Mouse (Mus musculus) embryonic facial prominence, embryonic 12.5 days (tissue): Measurements from ENCODE around the gene Styx. TPM values are rescaled to one million over a fixed set of nuclear protein-coding genes. Genes with fewer than 3 reads are reported as not detected.

Experiments
- ATAC-seq: fragments of 200-750 bp; cut with Nextera tagmentation; 2 replicates; pipeline ENCODE4 v1.8.0; 2017; ENCODE audit not compliant: insufficient number of reproducible peaks, insufficient read depth, low FRiP score, low TSS enrichment
- H3K27ac ChIP-seq: fragments of 300-500 bp; sonication (generic); 2 replicates; pipeline ENCODE4 v1.5.1; 2016; ENCODE audit warnings: mild to moderate bottlenecking
- H3K27me3 ChIP-seq: fragments of 300-500 bp; sonication (generic); 2 replicates; pipeline ENCODE4 v1.6.1; 2016; ENCODE audit warnings: mild to moderate bottlenecking, moderate library complexity
- H3K36me3 ChIP-seq: fragments of 300-500 bp; sonication (generic); 2 replicates; pipeline ENCODE4 v1.6.1; 2016; ENCODE audit warnings: mild to moderate bottlenecking
- H3K4me1 ChIP-seq: fragments of 300-500 bp; sonication (generic); 2 replicates; pipeline ENCODE4 v1.6.1; 2016
- H3K4me2 ChIP-seq: fragments of 300-500 bp; sonication (generic); replicated peaks from 2 replicates; pipeline ENCODE4 v1.6.1; 2016; ENCODE audit warnings: mild to moderate bottlenecking, moderate library complexity
- H3K4me3 ChIP-seq: fragments of 300-500 bp; sonication (generic); 2 replicates; pipeline ENCODE4 v1.5.1; 2016; ENCODE audit warnings: mild to moderate bottlenecking
- H3K9ac ChIP-seq: fragments of 300-500 bp; sonication (generic); 2 replicates; pipeline ENCODE4 v1.6.1; 2016; ENCODE audit warnings: mild to moderate bottlenecking, moderate library complexity
- H3K9me3 ChIP-seq: fragments of 300-500 bp; sonication (generic); 2 replicates; pipeline ENCODE4 v1.6.1; 2016; ENCODE audit warnings: mild to moderate bottlenecking, moderate library complexity
- WGBS: fragments of 180-500 bp; shearing (Covaris S2); methylation state at CpG from one replicate; pipeline ENCODE4 v1.1.7; 2016; 5-methylcytosine and 5-hydroxymethylcytosine counted together
- polyA plus RNA-seq: library from polyadenylated mRNA; unstranded; fragments of >200 nt; fragmentation: Nextera tagmentation; extraction: Ambion mirVana; gene quantifications from 2 replicates; pipeline ENCODE4 v1.2.1, GENCODE M21; 2016

The Styx gene
- polyA plus RNA-seq, 1 experiment from 2014 or later = 65.7 TPM

DNA sequence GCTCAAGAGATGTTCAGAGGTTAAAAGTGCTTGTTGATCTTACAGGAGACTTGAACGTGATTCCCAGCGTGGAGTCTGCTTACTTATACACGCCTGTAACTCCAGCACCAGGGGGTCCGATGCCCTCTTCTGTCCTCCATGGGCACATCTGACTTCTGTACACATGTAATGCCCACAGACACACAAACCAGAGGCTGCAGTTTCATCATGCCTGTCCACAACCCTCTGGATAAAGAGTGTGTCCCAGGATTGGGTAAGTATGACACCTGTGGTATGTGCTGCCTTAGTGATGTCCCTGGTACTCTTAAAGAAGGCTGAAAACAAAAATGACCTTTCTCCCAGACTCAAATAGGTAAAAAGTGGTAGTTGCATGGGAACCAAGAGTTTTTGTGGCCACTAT is 68.4 kb downstream of the Styx start:
- no peak overlapping the region for H3K4me3 ChIP-seq
- no peak for ATAC-seq
- H3K9ac ChIP-seq = no peak overlapping the region
- H3K27me3 ChIP-seq = no peaks in the 10 kb centered on the region
- no peak overlapping the region for H3K4me2 ChIP-seq
- 79% methylated on average over 4 of the region's 4 CpGs for WGBS
- H3K36me3 ChIP-seq = no peaks in the 10 kb centered on the region
- H3K9me3 ChIP-seq = no peaks in the 10 kb centered on the region
- no peaks in the 10 kb centered on the region for H3K4me1 ChIP-seq
- H3K27ac ChIP-seq = no peak overlapping the region

- ATAC-seq = no peak
These were observed 71.5 kb downstream of the Styx start for GRCm38 (mm10) chr14:45422371-45422770.

GRCm38 (mm10) chr14:45423220-45423619 is 72.3 kb downstream of the Styx start:
- Histone ChIP-seq H3K4me2 (no peak overlapping the region), H3K27ac (no peak overlapping the region), H3K9me3 (peaks cover 5% of the 10 kb centered on the region; the same call in 1 of the 2 replicates), H3K4me1 (no peaks in the 10 kb centered on the region), H3K9ac (no peak overlapping the region), H3K36me3 (no peaks in the 10 kb centered on the region), H3K4me3 (no peak overlapping the region), H3K27me3 (no peaks in the 10 kb centered on the region)
- 10% methylated on average over 5 of the region's 5 CpGs for WGBS
- no peak for ATAC-seq

More at GRCm38 (mm10) chr14:45422371-45422770, 71.5 kb downstream of the Styx start:
- WGBS = 67% methylated on average over 4 of the region's 4 CpGs
- Histone ChIP-seq H3K4me2 (no peak overlapping the region), H3K36me3 (no peaks in the 10 kb centered on the region), H3K27me3 (no peaks in the 10 kb centered on the region), H3K4me3 (no peak overlapping the region), H3K9me3 (peaks cover 5% of the 10 kb centered on the region; the same call in 1 of the 2 replicates), H3K9ac (no peak overlapping the region), H3K27ac (no peak overlapping the region), H3K4me1 (no peaks in the 10 kb centered on the region)

DNA sequence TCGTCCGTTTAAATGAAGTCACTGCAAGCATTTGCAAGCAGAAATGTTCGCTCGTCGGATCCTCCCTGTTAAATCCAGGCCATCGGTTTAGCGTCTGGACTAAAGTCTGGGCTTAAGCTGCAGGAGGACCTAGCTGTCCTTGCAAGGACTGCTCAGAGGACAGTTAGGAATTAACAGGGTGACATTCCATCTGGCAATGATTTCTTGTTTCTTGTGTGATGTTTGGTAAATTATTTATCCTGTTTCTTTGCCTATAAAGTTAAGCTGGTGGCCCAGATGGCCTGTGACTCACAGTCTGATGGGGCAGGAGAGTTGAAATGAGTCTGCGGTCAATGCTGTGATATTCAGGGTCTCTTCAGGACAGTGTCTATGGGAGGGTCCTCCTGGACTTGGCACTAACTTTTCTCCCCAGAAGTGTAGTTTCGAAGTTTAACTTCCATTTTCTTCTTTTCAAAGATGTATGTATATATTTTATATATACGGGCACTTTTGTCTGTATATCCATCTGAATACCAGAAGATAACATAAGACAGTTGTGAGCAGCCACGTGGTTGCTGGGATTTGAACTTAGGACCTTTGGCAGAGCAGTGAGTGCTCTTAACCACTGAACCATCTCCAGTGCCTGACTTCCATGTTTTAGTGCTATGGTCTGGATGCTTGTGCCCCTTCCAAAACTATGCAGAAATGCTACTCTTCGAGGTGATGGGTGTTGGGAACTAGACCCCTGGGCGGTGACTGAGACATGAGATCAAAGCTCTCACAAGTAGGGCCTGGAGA is 79.4 kb downstream of the Styx start:
- H3K4me2 ChIP-seq = no peak overlapping the region
- WGBS = 90% methylated on average over 13 of the region's 13 CpGs
- no peak overlapping the region for H3K27ac ChIP-seq
- ATAC-seq = no peak
- H3K27me3 ChIP-seq = no peaks in the 10 kb centered on the region
- no peaks in the 10 kb centered on the region for H3K36me3 ChIP-seq
- H3K9ac ChIP-seq = no peak overlapping the region
- no peaks in the 10 kb centered on the region for H3K4me1 ChIP-seq
- peaks cover 15% of the 10 kb centered on the region for H3K9me3 ChIP-seq
- no peak overlapping the region for H3K4me3 ChIP-seq

- H3K4me1 ChIP-seq = no peaks in the 10 kb centered on the region
- 70% methylated on average over 4 of the region's 4 CpGs for WGBS
- H3K4me3 ChIP-seq = no peak overlapping the region
- peaks cover 10% of the 10 kb centered on the region; the same call in 1 of the 2 replicates for H3K9me3 ChIP-seq
- no peaks in the 10 kb centered on the region for H3K36me3 ChIP-seq
- no peak overlapping the region for H3K9ac ChIP-seq
- no peak overlapping the region for H3K27ac ChIP-seq
- H3K27me3 ChIP-seq = no peaks in the 10 kb centered on the region
- H3K4me2 ChIP-seq = no peak overlapping the region
- no peak for ATAC-seq
These were observed 81.1 kb downstream of the Styx start for GRCm38 (mm10) chr14:45432003-45432402.

GRCm38 (mm10) chr14:45434220-45434619 is 83.3 kb downstream of the Styx start:
- Histone ChIP-seq H3K9me3 (peaks cover 10% of the 10 kb centered on the region; the same call in 1 of the 2 replicates), H3K4me3 (no peak overlapping the region), H3K9ac (no peak overlapping the region), H3K27me3 (no peaks in the 10 kb centered on the region), H3K4me2 (no peak overlapping the region), H3K27ac (no peak overlapping the region), H3K36me3 (no peaks in the 10 kb centered on the region), H3K4me1 (peaks cover 9% of the 10 kb centered on the region)
- no peak for ATAC-seq
- WGBS = 73% methylated on average over 6 of the region's 6 CpGs

DNA sequence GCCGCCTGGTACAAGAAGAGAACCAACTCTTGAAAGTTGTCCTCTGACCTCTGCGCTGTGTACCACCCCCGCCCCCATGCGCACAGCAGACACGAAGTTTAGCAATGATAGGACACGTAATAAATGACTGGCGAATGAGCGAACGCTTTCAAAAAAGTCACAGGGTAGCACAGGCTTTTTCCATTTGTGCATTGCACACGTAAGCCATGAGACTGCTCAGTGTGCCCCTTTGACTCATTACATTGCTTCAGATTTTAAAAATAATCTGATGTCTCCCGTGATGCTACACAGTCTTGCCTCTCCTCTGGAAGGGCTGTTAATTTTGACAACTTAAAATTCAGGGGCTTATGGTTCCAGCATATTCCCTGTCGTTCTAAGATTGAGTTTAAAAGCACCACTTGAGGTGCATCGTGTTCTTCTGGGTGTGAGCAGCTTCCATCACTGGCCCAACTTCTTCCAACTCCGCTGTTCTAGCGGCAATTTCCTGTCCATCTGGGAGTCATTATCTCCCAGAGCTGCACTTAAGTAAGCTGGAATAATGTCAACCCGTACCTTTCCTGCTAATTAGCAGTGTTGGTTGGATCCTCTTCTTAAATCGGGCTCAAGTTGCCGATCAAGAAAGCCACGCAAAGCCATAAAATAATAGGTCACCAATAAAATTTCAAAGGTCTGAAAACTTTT is 87.5 kb downstream of the Styx start:
- peaks cover 14% of the 10 kb centered on the region for H3K4me1 ChIP-seq
- WGBS = 37% methylated on average over 19 of the region's 19 CpGs
- no peaks in the 10 kb centered on the region for H3K36me3 ChIP-seq
- H3K4me3 ChIP-seq = no peak overlapping the region
- ATAC-seq = no peak
- no peak overlapping the region for H3K9ac ChIP-seq
- no peak overlapping the region for H3K4me2 ChIP-seq
- H3K27ac ChIP-seq = 0 out of 2 replicates have a peak overlapping the region, but pooled peaks have one; percentile 23
- H3K27me3 ChIP-seq = no peaks in the 10 kb centered on the region
- no peaks in the 10 kb centered on the region for H3K9me3 ChIP-seq

GRCm38 (mm10) chr14:45438931-45439275 is 88.0 kb downstream of the Styx start:
- no peaks in the 10 kb centered on the region for H3K36me3 ChIP-seq
- H3K4me3 ChIP-seq = no peak overlapping the region
- no peak for ATAC-seq
- peaks cover 14% of the 10 kb centered on the region for H3K4me1 ChIP-seq
- no peaks in the 10 kb centered on the region for H3K27me3 ChIP-seq
- H3K4me2 ChIP-seq = no peak overlapping the region
- no peaks in the 10 kb centered on the region for H3K9me3 ChIP-seq
- H3K9ac ChIP-seq = no peak overlapping the region
- H3K27ac ChIP-seq = no peak overlapping the region
- WGBS = 60% methylated on average over 2 of the region's 2 CpGs

DNA sequence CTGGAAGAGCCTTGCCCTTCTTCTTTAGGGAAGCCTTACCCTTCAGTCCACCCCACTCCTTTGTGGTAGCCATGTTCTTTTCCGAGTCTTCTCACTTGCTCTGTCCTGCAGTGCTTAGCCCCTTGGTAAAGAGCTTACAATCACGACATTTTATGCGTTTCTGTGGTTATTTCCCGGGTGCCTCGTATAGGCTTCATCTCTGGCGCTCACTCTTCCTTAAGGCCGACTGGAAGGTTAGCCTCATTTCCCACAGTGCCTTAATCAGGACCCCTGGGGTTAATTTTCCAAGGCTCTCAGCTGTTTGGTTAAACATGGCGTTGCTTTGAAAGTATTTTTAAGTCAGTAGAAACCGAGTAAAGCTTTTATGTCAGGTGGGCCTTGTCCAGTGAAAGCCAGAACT is 88.5 kb downstream of the Styx start:
- H3K27me3 ChIP-seq = no peaks in the 10 kb centered on the region
- no peak for ATAC-seq
- H3K4me2 ChIP-seq = no peak overlapping the region
- no peak overlapping the region for H3K27ac ChIP-seq
- H3K4me1 ChIP-seq = peaks cover 14% of the 10 kb centered on the region
- H3K9ac ChIP-seq = no peak overlapping the region
- H3K36me3 ChIP-seq = no peaks in the 10 kb centered on the region
- 69% methylated on average over 9 of the region's 9 CpGs for WGBS
- no peaks in the 10 kb centered on the region for H3K9me3 ChIP-seq
- no peak overlapping the region for H3K4me3 ChIP-seq

- H3K27me3 ChIP-seq = no peaks in the 10 kb centered on the region
- ATAC-seq = no peak
- WGBS = 61% methylated on average over 6 of the region's 6 CpGs
- H3K27ac ChIP-seq = no peak overlapping the region
- no peaks in the 10 kb centered on the region for H3K36me3 ChIP-seq
- no peak overlapping the region for H3K9ac ChIP-seq
- H3K4me2 ChIP-seq = no peak overlapping the region
- no peak overlapping the region for H3K4me3 ChIP-seq
- peaks cover 19% of the 10 kb centered on the region for H3K4me1 ChIP-seq
- H3K9me3 ChIP-seq = no peaks in the 10 kb centered on the region
These were observed 90.4 kb downstream of the Styx start for GRCm38 (mm10) chr14:45441291-45441690.

DNA sequence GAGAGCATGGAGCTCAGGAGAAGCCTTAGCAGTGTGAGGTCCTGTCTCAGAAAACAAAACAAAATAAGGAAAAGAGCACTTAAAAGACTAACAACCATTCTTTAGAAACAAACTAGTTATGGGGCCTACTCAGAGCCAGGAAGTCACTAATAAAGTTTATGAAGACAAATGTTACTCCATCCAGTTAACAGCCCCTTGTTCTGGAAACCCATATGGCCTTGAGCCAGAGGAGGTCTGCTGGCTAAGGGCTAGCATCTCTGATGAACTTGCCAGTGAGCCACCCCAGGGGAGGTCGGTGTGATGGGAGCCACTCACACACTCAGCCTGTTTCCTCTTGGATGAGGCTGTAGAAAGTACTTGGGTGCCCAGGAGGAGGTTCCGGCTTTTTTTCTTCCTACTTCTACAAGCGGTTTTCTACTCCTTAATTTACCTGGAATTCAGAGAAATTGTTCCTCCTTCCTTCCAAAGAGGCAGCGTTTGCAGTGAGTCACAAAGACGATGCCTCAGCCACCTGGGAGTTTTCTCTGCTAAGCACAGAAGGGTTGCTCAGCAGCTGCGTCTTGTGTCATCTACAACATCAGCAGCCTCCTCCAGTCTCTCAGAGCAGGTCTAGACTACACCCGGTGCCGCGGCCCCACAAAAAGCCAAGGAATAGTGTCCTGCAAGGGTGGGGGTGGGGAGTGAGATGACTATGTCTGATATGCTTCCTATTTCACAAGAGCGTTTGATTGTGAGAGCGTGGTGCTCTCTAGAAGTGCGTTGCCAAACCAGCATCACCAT is 92.1 kb downstream of the Styx start:
- H3K36me3 ChIP-seq = no peaks in the 10 kb centered on the region
- no peaks in the 10 kb centered on the region for H3K9me3 ChIP-seq
- H3K27me3 ChIP-seq = no peaks in the 10 kb centered on the region
- no peak for ATAC-seq
- no peak overlapping the region for H3K4me2 ChIP-seq
- 59% methylated on average over 12 of the region's 12 CpGs for WGBS
- H3K4me1 ChIP-seq = peaks cover 17% of the 10 kb centered on the region
- H3K9ac ChIP-seq = no peak overlapping the region
- H3K27ac ChIP-seq = no peak overlapping the region
- no peak overlapping the region for H3K4me3 ChIP-seq
